Mouse (Mus musculus) MEL (cell line): ENCODE results near the gene Vasn.

ENCODE experiments used
- CTCF ChIP-seq, 3 experiments: IDR thresholded peaks in 2 of 3; conservative IDR thresholded peaks in 1 of 3; 2 replicates each; pipeline ENCODE4 v1.5.1; 2011 to 2012; ENCODE audit warnings: low read length in 3 of 3, low read depth in 2 of 3, mild to moderate bottlenecking in 2 of 3, improper control_type of control experiment in 1 of 3, inconsistent platforms in 1 of 3, mixed read lengths in 1 of 3, moderate library complexity in 1 of 3; ENCODE audit not compliant: control insufficient read depth in 1 of 3, insufficient read depth in 1 of 3, poor library complexity in 1 of 3, severe bottlenecking in 1 of 3
- MAZ ChIP-seq: IDR thresholded peaks from 2 replicates; pipeline ENCODE4 v1.6.1; 2012; ENCODE audit warnings: low read depth, mild to moderate bottlenecking, inconsistent platforms, low read length, improper control_type of control experiment
- POLR2A ChIP-seq, 2 experiments: IDR thresholded peaks; 2 replicates each; pipeline ENCODE4 v1.6.1; 2011 to 2012; ENCODE audit warnings: low read length in 2 of 2, mild to moderate bottlenecking in 2 of 2, control low read depth in 1 of 2, improper control_type of control experiment in 1 of 2, low read depth in 1 of 2, moderate library complexity in 1 of 2; ENCODE audit not compliant: control insufficient read depth in 1 of 2, insufficient read depth in 1 of 2, poor library complexity in 1 of 2
- RAD21 ChIP-seq: IDR thresholded peaks from 2 replicates; pipeline ENCODE4 v1.6.1; 2011; ENCODE audit warnings: mild to moderate bottlenecking, low read depth, low read length, improper control_type of control experiment
- TAL1 ChIP-seq: IDR thresholded peaks from 2 replicates; pipeline ENCODE4 v1.6.1; 2012; ENCODE audit warnings: mild to moderate bottlenecking, inconsistent platforms, low read length, moderate library complexity, mixed read lengths

DNA sequence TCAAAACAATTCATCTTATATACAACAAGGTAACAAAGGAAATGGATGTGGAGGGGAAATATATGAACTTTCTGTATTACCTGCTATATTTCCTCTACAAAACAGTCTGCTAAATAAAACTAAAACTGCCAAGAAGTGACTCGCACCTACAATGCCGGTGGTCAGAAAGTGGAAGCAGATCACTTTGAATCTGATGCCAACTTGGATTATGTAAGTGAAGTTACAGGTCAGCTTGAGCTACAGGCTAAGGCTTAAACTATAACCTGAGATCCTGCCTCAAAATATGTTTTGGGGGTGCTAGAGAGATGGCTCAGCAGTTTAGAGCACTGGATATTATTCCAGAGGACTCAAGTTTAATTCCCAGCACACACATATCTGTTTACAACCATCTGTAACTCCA, 26.0 kb downstream of the Vasn start:
- no peak for TF ChIP-seq POLR2A (IDR thresholded peaks at IDR 0.05; ENCODE audit: control insufficient read depth in 1 of 2, insufficient read depth in 1 of 2, low read depth in 1 of 2, low read length in 2 of 2, poor library complexity in 1 of 2)
- no peak for TF ChIP-seq MAZ
- TF ChIP-seq CTCF (IDR thresholded peaks at IDR 0.05 in 2 of 3, conservative IDR thresholded peaks at IDR 0.05 in 1 of 3; ENCODE audit: control insufficient read depth in 1 of 3, insufficient read depth in 1 of 3, low read depth in 2 of 3, low read length in 3 of 3, poor library complexity in 1 of 3, severe bottlenecking in 1 of 3): no peak
- TF ChIP-seq TAL1: no peak
- no peak for TF ChIP-seq RAD21
